Mouse (Mus musculus): ENCODE data around the gene Dpp6. TPM values are rescaled to one million over a fixed set of nuclear protein-coding genes. Genes with fewer than 3 reads are reported as not detected.
A peak's percentile ranks its signal among the peaks of the same experiment; 100 is the strongest.
"Not testable (repeated sequence)": the region's sequence is repeated elsewhere in the genome, so short reads cannot be mapped to it uniquely, and the experiment has no call there.

Dpp6 gene
- total RNA-seq, 2 experiments from 2014 or later: not detected

DNA sequence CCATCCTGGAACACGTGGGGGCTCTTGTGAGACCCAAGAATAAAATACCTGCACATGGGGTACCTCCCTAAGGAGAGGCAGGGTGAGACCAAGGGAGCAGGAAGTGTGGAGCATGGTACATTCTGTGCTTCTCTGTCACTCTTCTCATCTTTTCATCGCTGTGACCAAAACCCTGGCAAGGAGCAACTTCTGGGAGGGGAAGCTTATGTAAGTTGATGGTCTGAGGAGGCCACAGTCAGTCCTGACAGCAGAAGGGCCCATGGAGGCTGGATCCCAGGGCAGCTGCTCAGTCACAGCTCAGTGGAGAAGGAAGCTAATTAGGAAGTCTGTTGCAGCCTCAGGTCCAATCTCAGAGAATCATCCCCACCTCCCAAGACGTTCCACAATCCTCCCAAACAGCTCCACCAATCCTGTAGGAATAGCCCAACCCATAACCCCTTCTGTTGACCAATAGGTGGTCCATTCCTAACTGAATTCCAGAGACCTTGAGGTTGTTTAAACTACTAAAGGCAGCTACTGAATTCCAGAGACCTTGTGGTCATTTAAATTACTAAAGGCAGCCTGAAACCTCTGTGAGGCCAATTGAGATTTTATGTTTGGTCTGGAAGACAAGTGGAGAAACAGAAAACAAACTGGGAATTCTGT lies 636.3 kb downstream of the Dpp6 start:
- ATAC-seq (replicated peaks; ENCODE audit: poor library complexity): no peak

DNA sequence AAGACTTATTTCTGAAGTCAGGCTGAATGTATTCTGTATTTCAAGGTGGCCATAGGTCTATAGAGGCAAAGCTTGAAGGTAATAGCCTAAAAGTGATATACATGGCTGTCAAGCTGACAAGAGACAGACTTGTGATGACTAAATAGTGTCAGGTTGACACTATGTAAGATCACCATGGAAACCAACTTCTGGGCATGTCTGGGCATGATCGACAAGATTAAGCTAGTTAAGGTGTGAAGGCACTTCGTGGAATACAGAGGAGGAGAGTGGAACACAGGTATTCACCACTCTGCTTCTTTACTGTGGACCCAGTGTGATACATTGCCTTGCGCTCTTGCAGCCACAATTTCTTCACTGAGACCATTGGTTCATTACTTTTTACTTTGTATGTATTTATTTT lies 637.4 kb downstream of the Dpp6 start:
- ATAC-seq (replicated peaks; ENCODE audit: poor library complexity): no peak

DNA sequence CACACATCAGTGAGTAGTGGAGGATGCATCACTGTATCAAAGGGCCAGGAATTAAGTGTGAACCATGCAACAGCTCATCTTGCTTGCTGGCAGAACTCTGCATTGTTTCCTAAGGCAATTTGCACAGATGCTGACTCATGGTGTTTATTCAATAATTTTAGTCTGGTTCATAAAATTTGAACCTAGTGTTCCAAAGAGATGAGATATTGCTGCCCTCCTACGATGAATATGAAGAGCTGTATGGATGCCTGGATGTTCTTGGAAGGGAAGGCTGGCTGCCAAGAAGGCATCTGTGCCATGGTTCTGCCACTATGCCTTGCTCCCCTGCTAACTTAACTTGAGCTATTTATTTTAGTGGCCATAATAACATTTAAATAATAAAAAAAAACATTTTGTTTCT lies 640.0 kb downstream of the Dpp6 start:
- ATAC-seq (replicated peaks; ENCODE audit: poor library complexity): no peak

DNA sequence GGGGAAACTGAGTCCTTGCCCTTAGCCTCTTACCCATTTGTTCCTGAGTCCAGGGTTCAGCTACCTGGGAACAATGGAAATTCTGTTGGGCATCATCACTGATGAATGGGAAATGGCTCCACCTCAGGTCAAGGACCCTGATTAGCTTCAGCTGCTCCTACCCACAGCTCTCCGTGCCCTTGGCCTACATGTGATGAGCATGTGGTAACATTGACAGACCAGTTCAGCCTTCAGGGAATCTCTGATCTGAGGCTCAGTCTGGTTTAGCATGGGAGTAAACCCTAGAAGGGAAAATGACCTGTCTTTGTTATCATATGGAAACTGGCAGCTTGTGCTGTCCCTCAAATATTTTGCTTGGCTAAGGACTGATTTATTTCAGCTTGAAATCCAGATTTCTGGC lies 640.7 kb downstream of the Dpp6 start:
- ATAC-seq (replicated peaks; ENCODE audit: poor library complexity): no peak

DNA sequence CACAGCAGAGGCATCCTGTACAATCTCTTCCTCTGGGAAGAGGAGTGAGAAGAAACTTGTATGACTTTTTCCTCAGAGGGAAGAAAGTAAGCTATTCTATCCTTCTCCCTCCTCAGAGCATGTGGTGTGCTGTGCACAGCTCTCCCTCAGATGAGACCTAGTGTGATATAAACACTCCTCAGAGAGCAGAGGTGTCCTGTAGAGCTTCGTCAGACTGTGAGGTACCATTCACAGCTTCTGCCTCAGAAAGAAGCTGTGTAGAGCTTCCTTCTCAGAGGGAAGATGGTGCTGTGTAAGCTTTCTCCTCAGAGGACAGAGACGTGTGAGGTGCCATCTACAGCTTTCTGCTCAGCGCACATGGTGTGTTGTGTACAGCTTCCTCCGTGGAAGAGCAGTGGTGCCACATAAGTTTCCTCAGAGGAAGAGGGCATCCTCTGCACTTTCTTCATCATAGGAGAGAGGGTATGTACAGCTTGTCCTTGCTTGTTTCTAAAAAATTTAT lies 658.0 kb downstream of the Dpp6 start:
- no peak for ATAC-seq (replicated peaks; ENCODE audit: poor library complexity)

DNA sequence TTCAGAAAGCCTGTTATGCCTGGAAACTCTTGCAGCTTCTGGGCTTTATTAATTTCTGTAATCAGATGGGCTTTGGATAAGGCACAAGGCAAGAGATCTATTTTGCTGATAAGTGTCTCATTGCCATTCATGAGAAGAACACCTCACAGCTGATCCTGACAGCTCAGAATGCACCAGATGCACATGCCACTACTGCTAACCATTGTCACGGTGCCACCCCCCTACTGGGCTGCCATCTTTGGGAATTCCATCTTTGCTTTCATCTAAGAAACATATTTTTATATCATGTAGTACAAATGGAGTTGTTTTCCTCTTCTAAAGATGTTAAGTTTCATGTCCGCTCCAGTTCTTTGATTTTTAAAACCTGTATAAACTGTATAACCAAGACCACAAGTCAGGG lies 664.7 kb downstream of the Dpp6 start:
- no peak for ATAC-seq (replicated peaks; ENCODE audit: poor library complexity)

DNA sequence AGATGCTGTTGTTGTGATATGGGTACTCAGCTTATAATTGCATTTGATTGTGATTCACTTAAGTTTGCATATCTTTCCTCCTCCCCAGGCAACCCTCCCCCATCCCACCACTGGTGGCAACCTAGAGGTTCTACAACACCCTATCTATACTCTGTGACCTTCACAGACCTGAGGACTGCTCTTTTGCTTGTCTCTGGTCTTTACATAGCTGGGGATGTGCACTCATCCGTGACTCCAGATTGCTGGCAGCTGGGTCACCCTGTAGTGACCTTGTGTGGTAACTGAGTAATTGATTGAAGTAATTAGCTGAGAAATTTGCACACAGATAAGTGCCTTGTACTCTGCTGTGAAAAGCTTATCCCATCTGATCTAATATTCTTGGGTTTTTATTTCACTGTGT lies 669.1 kb downstream of the Dpp6 start:
- no peak for ATAC-seq (replicated peaks; ENCODE audit: poor library complexity)

DNA sequence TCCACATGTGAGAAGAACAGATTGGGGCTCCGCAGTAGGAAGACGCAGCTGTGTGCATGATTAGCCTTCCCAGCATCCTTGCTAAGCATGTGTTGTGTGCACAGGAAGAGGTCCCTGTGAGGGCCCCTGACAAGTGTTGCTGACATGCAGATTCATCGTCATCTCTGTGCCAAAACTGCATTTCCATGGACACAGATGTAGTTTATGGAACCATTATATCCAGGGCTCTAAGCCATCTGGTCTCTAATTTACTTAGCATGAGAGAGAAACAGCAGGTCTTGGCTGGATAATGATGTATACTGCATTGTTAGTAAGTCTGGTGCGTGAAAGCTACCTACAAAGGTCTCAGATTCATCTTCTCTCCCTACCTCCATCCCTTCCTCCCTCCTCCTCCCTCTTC lies 673.9 kb downstream of the Dpp6 start:
- ATAC-seq (replicated peaks; ENCODE audit: poor library complexity): no peak

DNA sequence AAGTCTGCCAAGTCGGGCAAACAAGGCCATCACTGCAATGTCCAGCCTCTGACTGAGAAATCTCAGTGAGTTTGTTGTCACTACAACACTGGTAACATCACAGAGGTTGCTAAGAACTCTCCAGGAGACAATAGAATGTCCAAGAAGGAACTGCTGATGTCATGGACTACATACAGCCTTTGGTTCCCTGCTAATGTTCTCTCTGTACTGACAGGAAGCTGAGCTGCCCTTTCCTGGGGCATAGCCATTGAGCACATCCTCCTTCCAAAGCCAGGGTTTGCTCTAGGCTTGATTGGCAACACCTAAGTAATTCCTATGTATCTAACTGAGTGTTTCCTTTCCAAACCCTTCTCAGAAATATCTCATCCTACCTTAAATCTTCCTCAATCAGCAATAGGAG lies 684.3 kb downstream of the Dpp6 start, which contains the start of gene Speer4b:
Gene Speer4b (minus strand): TSS at position 101 of the 400 bp plus-strand sequence.
- not testable (repeated sequence) for ATAC-seq (replicated peaks; ENCODE audit: poor library complexity)

DNA sequence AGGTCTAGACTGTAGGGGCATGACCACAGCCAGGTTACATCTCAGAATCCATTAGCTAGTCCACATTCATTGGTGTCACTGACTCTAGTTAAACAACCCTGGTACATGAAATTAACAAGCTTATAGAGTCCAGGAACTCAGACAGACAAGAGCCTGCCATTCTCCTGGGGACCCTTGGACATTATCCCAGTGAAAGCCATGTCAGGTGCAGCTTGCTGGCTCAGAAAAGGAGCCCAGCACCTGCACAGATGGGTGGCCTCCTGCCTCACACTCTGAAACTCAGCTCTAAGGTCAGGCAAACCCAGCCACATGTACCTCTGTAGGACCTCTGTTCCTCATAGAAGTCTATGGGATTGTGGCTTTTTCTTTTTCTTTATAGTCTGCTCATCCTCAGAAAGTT lies 701.7 kb downstream of the Dpp6 start:
- no peak for ATAC-seq (replicated peaks; ENCODE audit: poor library complexity)

DNA sequence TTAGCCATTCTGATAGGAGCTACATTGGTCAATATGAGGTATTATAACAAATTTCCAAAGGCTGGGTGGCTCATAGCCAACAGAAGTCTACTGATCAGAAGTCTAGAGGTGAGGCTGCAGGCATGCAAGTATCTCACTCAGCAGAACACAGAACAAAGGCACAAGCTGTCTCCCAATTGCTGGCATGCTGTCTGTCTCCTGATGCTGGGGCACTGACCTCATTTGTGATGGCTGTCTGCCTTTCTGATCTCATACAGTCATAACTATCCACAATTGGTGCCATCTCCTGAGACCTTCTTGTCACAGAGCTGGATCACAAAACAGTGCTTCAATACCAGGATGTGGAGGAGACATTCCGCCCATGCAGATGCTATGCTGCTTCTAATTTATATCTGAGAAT lies 709.9 kb downstream of the Dpp6 start:
- no peak for ATAC-seq (replicated peaks; ENCODE audit: poor library complexity)

DNA sequence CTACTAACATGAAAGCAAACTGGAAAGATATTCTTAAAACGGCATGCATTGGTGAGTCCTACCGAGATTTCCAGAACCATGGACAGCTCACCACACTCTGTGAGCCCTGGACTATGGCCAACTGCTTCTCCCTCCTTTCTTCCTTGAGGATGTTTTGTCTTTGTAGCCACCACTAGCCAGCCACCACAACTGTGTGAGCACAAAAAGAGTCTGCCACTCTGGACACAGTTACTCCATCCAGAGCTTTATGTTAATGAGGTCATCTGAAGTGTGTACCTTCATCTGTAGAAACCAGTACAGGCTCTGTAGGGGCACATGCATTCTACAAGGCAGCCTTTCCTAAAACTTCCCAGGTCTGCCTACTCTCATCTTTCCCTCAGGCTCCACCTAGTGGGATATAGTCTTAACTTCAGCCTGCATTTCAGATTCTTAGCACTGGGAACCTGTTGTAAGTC lies 727.8 kb downstream of the Dpp6 start:
- no peak for ATAC-seq (replicated peaks; ENCODE audit: poor library complexity)

DNA sequence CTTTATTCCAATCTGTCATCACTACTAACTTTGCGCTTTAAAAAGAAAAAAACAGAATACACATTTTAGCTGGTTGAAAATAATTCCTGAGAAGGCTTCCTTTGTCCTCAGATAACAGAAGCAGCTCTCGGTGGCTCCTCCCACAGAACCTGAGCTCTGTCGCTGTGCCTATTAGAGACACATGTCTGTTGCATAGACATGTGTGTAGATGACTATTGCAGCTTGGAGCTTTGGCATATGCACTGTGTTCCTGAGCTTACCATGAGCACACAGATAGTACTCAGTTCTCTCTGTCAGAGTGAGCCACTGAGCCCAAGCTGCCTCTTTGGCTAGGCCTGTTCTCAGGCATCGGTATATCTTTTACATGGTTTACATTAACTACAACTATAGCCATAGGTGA lies 732.3 kb downstream of the Dpp6 start:
- ATAC-seq (replicated peaks; ENCODE audit: poor library complexity): no peak

DNA sequence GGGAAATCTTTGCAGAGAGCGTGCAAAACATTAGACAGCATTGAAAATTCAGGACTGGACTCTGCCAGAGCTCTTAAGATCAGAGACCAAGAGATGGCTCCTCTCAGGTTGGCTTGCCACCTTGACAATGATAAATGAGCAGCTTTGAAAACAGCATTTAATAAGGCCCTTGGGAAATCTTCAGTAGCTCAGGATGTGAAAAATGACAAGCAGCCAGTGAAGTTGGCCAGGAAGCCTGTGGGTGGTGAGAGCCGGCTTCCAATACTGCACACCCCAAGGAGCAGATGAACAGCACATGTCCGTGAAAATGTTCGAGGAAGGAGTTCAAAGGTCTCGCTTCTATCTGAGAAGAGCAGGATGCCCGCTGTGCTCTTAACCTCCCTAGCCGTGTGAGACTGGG lies 748.7 kb downstream of the Dpp6 start:
- no peak for ATAC-seq (replicated peaks; ENCODE audit: poor library complexity)

DNA sequence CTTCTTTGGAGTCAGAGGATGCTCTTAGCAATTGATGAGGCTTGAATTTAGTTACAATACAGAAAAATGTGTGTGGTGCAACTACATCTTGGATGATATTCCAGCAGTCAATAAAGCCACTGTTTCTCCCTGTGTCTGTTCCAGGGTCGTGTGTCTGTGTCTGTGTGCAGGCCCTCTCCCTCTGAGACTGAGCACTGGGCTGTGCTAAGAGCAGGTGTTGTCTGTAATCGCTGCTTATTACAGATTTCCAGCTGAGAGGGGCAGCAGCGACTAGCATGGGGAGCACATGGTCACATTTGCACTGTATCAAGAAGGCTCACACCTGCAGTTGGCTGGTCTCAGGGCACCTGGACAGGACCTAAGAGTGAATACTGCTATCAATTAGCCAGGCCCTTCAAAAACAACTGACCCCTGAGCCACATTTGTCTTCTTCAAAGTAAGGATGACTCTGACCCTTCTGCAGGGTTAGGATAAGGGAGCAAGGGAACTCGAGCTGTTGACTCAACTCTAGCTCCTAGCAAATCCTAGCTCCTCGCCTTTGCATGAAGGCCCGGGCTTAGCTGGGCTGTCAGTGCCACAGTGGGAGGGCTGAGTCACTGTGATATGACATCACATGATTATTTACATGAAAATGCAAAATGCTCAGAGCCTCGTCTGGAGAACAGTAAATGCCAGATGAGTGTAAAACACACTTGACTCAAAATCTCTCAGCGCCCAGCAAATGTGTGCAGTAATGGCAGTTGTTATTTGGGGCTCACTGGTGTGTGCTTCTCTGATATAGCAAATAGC lies 771.2 kb downstream of the Dpp6 start:
- ATAC-seq (replicated peaks; ENCODE audit: poor library complexity): no peak

DNA sequence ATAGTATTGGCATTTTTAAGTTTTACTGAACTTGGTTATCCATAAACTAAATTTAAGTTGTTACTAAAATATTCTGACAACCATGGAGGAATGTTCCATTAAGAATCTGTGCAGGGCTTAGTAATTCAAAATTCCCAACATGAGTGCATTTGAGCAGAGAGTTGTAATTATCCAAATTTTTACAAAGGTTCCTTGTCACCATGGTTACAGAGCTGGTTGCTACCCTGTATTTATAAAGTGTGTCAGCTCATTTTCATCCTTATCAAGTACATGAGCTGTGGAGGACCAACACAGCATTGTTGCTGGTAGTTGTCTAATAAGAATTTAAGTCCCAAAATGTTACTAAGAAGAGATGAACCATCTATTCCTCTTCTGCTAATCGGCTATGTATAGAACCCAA lies 787.1 kb downstream of the Dpp6 start:
- ATAC-seq (replicated peaks; ENCODE audit: poor library complexity): no peak

DNA sequence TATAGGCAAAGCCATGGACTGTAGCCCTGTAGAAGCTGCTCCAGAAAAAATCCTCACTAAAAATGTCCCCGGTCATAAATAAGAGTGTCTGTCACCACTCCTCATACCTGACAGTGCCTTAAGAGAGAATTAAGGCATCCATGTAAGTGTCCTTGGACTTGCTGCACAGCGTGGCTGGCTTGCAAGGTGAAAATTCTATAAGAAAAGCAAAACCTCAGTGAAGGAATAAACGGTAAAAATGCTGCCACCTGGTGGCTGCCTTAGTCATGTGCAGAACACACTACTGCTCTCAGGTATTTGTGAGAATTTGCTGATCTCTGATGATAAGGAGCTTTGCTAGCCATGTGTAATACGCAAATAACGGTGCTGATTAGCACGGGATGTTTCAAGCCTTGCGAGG lies 798.8 kb downstream of the Dpp6 start:
- 0 out of 2 replicates have a peak, but pooled peaks have one; percentile 46 for ATAC-seq (replicated peaks; ENCODE audit: poor library complexity)

DNA sequence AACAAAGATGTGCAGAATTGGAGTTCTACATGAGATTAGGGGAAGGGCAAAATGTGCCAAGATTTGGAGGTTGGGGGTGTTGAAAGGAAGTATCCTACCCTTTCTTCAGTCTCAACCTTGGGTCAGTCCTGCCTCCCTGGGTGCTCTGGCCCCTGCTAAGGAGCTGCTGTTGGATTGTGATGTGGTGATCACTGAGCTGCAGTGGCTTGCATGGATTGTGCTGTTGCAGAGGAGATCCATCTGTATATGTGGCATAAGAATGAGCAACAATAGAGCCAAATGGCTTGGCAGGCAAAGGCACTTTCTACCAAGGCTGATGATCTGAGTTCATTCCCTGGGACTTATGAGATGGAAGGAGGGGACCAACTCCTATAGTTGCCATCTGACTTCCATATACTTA lies 804.8 kb downstream of the Dpp6 start:
- ATAC-seq (replicated peaks; ENCODE audit: poor library complexity): no peak

DNA sequence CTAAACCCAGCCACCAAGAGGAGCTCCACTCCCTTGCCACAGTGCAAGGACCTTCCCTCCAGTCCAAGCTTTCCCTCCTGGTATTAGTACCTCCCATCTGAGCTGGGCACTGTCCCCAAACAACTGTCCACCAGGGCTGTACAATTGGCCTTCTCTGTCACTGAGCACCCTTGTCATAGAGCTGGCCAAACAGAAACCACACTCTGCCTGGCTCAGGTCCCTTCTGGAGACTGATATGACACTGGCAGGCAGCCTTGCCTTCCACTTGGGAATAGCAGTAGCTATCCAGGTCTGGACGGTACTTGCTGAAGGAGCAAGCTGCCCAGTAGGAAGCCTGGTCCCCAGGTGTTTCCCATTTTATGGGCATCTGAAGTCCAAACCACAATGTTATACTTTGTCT lies 806.9 kb downstream of the Dpp6 start:
- no peak for ATAC-seq (replicated peaks; ENCODE audit: poor library complexity)

DNA sequence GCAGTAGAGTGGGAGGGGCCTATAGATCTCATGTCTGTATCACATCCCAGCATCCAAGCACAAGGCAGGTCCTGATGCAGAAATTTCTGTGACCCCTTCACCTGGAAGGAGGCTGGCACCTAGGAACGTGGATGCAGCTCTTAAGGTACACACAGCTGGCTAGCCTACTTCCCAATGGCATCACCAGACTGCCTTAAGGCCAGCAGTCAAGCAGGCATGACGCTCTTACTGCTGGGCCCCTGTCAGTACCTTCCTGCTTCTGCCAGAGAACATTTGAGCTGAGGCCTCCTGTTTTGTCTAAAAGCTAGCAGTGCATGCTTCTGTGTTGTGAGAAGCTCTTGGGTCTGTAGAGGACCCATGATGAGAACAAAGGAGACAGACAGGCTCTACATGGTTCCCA lies 815.1 kb downstream of the Dpp6 start:
- ATAC-seq (replicated peaks; ENCODE audit: poor library complexity): no peak

DNA sequence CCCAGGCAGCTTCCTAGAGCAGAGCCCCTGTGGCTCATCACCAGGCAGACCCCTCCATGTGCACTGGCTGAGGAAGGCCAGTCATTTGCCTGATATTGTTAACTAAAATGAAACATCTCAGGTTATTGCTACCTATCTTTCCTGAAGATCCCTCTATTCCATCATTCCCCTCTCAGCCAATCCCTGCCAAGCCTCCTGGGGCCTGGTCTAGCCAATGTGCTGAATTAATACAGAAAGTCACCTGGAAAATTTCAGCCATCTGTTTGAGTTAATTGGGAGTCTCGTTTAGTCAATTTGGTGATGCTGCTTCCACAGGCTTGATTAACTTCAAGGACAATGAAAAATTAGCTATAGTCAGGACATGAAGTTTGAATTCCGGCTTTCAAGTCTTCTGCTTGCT lies 818.9 kb downstream of the Dpp6 start:
- ATAC-seq (replicated peaks; ENCODE audit: poor library complexity): no peak

DNA sequence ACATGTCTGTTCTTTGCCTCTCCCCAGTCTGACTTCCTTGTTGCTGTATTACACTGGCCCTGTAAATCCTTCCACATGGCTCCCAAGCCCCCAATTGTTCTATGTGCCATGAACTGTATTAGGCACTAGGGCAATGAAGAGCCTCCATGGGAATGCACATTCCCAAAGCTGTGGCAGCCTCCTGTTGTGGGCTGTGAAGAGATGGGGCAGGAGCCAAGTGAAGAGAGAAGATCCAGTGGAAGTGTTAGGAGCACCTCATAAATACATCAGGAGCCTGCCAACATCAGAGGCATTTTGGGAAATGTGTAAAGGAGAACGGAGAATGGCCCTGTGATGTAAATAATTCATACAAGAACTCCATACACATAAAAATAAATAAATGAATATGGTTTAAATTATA lies 824.9 kb downstream of the Dpp6 start:
- no peak for ATAC-seq (replicated peaks; ENCODE audit: poor library complexity)
